Mouse (Mus musculus): Measurements from ENCODE around the gene Aen.

The Aen gene

GRCm38 (mm10) chr7:78940971-78941370 lies 45.3 kb downstream of the Aen start:
- no peak for DNase-seq (ENCODE audit: low spot score)

GRCm38 (mm10) chr7:78942544-78942943 lies 46.9 kb downstream of the Aen start:
- no peak for DNase-seq (ENCODE audit: low spot score)

- DNase-seq (ENCODE audit: low spot score): no peak
These were observed 58.4 kb downstream of the Aen start for GRCm38 (mm10) chr7:78953886-78954572.

- DNase-seq (ENCODE audit: low spot score): no peak
These were observed 59.0 kb downstream of the Aen start for GRCm38 (mm10) chr7:78954619-78955018.

GRCm38 (mm10) chr7:78955086-78955485 lies 59.4 kb downstream of the Aen start:
- DNase-seq (ENCODE audit: low spot score): no peak

- no peak for DNase-seq (ENCODE audit: low spot score)
These were observed 62.9 kb downstream of the Aen start for GRCm38 (mm10) chr7:78958499-78959073.

Measured in yolk sac, embryonic 10.5 days (tissue).